Mouse (Mus musculus): ENCODE data around the gene Gdf3.
"Not testable (repeated sequence)": the region's sequence is repeated elsewhere in the genome, so short reads cannot be mapped to it uniquely, and the experiment has no call there.

Gene Gdf3

GRCm38 (mm10) chr6:122605483-122605882 lies 4.4 kb downstream of the Gdf3 start:
- DNase-seq (ENCODE audit: low spot score) = no peak

- DNase-seq (ENCODE audit: low spot score) = no peak
Measured at GRCm38 (mm10) chr6:122604260-122604659, 5.6 kb downstream of the Gdf3 start.

- no peak for DNase-seq (ENCODE audit: low spot score)
Measured at GRCm38 (mm10) chr6:122602992-122603322, 6.9 kb downstream of the Gdf3 start.

GRCm38 (mm10) chr6:122602242-122602991 lies 7.5 kb downstream of the Gdf3 start, which contains the start of gene Apobec1:
Apobec1 (minus strand) TSS chr6:122602444.
- peak; percentile 81 for DNase-seq (ENCODE audit: low spot score)

- no peak for DNase-seq (ENCODE audit: low spot score)
Measured at GRCm38 (mm10) chr6:122601615-122602014, 8.3 kb downstream of the Gdf3 start.

GRCm38 (mm10) chr6:122601031-122601430 lies 8.9 kb downstream of the Gdf3 start:
- DNase-seq (ENCODE audit: low spot score) = no peak

DNA sequence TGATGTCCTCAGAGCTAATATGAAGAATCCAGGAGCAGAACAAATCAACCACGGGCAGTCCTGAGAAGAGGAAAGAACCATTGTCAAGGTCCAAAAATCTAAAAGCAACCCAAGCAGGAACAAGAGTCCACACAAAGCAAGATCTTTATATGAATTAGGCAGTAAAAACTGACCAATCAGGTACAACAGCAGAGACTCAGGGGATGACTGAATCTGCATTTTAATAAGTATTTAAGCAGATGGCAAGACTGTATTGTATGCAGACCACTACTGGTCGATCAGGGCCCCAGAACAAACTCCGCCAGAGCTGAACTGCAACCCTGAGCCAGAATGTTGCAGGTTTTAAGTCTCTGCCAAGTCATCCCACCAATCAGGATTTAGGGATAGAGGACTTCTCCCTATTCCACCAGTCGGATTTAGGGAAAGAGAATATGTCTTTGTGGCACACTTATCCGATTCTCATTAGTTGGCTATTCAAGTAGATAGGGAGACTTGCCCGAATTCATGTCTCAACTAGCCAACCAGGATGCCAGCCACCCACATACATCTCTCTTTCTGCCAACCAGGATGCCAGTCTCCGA lies 9.7 kb downstream of the Gdf3 start:
- DNase-seq (ENCODE audit: low spot score) = no peak

DNA sequence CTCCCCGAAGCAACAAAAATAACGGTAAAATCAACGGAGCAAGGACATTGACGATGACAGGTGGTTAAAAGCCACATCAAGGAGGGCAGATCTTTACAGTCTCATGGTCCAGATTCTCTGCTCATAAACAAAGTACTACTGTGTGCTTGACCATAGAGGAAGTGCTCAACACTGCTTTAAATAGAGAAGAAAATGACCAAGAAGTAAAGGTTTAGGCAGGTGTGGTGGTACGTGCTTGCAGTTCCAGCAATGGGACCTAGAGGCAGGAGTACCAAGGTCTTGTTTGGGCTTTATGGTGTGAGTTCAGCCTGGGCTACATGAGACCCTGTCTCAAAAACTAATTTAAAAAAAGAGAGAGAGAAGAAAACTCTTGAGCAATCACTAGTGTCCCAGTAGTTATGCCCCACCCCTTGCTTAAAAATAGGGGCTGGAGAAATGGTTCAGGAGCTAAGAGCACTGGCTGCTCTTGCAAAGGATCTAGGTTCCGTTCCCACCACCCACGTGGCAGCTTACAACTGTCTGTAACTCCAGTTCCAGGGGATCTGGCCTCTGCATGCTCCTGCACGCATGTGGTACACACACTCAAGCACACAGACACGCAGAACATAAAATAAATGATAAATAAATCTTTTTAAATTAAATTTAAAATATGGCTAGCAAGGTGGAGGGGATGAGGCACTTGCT lies 10.7 kb downstream of the Gdf3 start:
- no peak for DNase-seq (ENCODE audit: low spot score)

- no peak for DNase-seq (ENCODE audit: low spot score)
Measured at GRCm38 (mm10) chr6:122598436-122598835, 11.5 kb downstream of the Gdf3 start.

GRCm38 (mm10) chr6:122598014-122598413 lies 11.9 kb downstream of the Gdf3 start:
- no peak for DNase-seq (ENCODE audit: low spot score)

DNA sequence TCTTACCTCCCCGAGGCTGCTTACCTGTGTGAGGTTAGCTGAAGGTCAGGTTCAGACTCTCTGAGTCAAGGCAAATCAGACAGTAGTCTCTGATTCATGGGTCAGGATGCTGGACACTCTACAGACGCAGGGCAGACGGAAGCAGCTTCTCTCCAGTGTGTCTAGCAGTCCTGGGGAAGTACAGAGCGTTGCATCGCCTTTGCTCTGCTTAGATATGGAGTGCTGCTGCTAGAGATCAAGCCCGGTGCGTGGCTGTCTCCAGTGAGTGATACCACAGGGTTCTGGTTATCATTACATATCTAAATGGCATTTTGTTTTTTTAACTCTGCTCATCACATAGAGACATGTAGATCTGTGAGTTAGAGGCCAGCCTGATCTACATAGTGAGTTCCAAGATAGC lies 13.3 kb downstream of the Gdf3 start:
- DNase-seq (ENCODE audit: low spot score) = no peak

GRCm38 (mm10) chr6:122595637-122596036 lies 14.2 kb downstream of the Gdf3 start:
- DNase-seq (ENCODE audit: low spot score) = no peak

GRCm38 (mm10) chr6:122592905-122593304 lies 17.0 kb downstream of the Gdf3 start:
- no peak for DNase-seq (ENCODE audit: low spot score)

GRCm38 (mm10) chr6:122591027-122591758 lies 18.7 kb downstream of the Gdf3 start:
- DNase-seq (ENCODE audit: low spot score) = no peak

DNA sequence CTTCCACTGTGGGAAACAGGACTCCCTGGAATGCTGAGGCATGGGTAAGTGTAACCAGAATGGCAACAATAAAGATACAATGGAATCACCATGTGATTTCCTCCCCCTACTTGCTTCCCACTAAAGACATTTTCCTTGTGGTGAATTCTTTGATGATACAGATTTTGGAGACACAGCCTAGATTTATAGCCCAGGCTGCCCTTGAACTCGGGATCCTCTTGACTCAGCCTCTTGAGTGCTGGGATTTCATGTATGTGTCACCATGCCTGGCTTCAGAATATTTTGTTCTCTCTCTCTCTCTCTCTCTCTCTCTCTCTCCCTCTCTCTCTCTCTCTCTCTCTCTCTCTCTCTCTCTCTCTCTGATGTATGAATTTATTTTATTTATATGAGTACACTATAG lies 30.8 kb downstream of the Gdf3 start:
- DNase-seq (ENCODE audit: low spot score) = no peak

GRCm38 (mm10) chr6:122577030-122577429 lies 32.9 kb downstream of the Gdf3 start:
- DNase-seq (ENCODE audit: low spot score) = no peak

DNA sequence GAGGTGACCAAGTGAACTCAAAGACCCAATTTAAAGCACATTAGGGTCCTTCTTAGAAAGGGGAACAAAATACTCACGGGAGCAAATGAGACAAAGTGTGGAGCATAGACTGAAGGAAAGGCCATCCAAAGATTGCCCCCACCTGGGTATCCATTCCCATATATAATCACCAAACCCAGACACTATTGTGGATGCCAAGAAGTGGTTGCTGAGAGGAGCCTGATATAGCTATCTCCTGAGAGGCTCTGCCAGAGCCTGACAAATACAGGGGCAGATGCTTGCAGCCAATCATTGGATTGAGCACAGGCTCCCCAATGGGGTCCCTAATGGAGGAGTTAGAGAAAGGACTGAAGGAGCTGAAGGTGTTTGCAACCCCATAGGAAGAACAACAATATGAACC lies 34.9 kb downstream of the Gdf3 start:
- not testable (repeated sequence) for DNase-seq (ENCODE audit: low spot score)

- no peak for DNase-seq (ENCODE audit: low spot score)
Measured at GRCm38 (mm10) chr6:122571617-122571959, 38.3 kb downstream of the Gdf3 start.

- DNase-seq (ENCODE audit: low spot score) = no peak
Measured at GRCm38 (mm10) chr6:122570695-122571616, 38.9 kb downstream of the Gdf3 start.

- DNase-seq (ENCODE audit: low spot score) = no peak
Measured at GRCm38 (mm10) chr6:122569762-122570161, 40.1 kb downstream of the Gdf3 start.

GRCm38 (mm10) chr6:122569113-122569512 lies 40.8 kb downstream of the Gdf3 start:
- no peak for DNase-seq (ENCODE audit: low spot score)

Data from testis, postnatal 10 days (tissue).